Comparison of ENCODE assay signal across 8 mouse cellular contexts in genomic region chr15:99725341-99726155, GRCm38 (mm10). TPM values are rescaled to one million over a fixed set of nuclear protein-coding genes. Genes with fewer than 3 reads are reported as not detected.
DNase-seq lines count a peak whose midpoint lies in the region; ATAC-seq and TF ChIP-seq lines count a peak whose summit lies in the region.

Gene Cox14 (plus strand): TSS chr15:99725618.

- peak within 1 kb of the TSS; percentile 97 for H3K27ac ChIP-seq in heart, embryonic 12.5 days (ENCODE audit: poor library complexity, severe bottlenecking)
- H3K27ac ChIP-seq in kidney, postnatal 0 days: peak within 1 kb of the TSS; percentile 95
- H3K27ac ChIP-seq in liver, embryonic 11.5 days (ENCODE audit: low read depth, low read length): peak within 1 kb of the TSS; percentile 76
- peak within 1 kb of the TSS; percentile 87 for H3K27ac ChIP-seq in stomach, embryonic 14.5 days (ENCODE audit: low read length)

- no peaks in the 10 kb centered on the region for H3K27me3 ChIP-seq in heart, embryonic 12.5 days (replicated peaks)
- no peaks in the 10 kb centered on the region for H3K27me3 ChIP-seq in kidney, postnatal 0 days (ENCODE audit: insufficient read depth, low read length)
- no peaks in the 10 kb centered on the region for H3K27me3 ChIP-seq in liver, embryonic 11.5 days (replicated peaks; ENCODE audit: control insufficient read depth, insufficient read depth, low read length)
- H3K27me3 ChIP-seq in stomach, embryonic 14.5 days (ENCODE audit: control insufficient read depth, insufficient read depth, low read length): no peaks in the 10 kb centered on the region

- peak within 1 kb of the TSS; percentile 98 for H3K9ac ChIP-seq in heart, embryonic 12.5 days
- peak within 1 kb of the TSS; percentile 91 for H3K9ac ChIP-seq in kidney, postnatal 0 days (ENCODE audit: low read depth, low read length)
- peak within 1 kb of the TSS; percentile 87 for H3K9ac ChIP-seq in liver, embryonic 11.5 days (ENCODE audit: low read depth, low read length)
- H3K9ac ChIP-seq in stomach, embryonic 14.5 days (replicated peaks; ENCODE audit: low read depth, low read length): peak within 1 kb of the TSS; percentile 93

- DNase-seq in CD4-positive helper T cell, adult 2 months (ENCODE audit: low read depth, low spot score): peak; percentile 96
- peak; percentile 99 for DNase-seq in brain, embryonic 18.5 days (ENCODE audit: low read depth, low spot score)
- DNase-seq in kidney, postnatal 0 days (ENCODE audit: low spot score): peak; percentile 100
- peak; percentile 95 for DNase-seq in liver, embryonic 11.5 days (ENCODE audit: low spot score)
- peak; percentile 98 for DNase-seq in naive thymus-derived CD4-positive, alpha-beta T cell, adult 2 months (ENCODE audit: low read depth)

- no peaks in the 10 kb centered on the region; the same call in 1 of the 2 replicates for H3K9me3 ChIP-seq in heart, embryonic 12.5 days (replicated peaks)
- no peaks in the 10 kb centered on the region for H3K9me3 ChIP-seq in kidney, postnatal 0 days (replicated peaks; ENCODE audit: low read length)
- peaks cover 5% of the 10 kb centered on the region; the same call in 1 of the 2 replicates for H3K9me3 ChIP-seq in liver, embryonic 11.5 days (ENCODE audit: control insufficient read depth, low read length)
- H3K9me3 ChIP-seq in stomach, embryonic 14.5 days (ENCODE audit: control insufficient read depth, low read depth, low read length): no peaks in the 10 kb centered on the region

- WGBS in heart, embryonic 12.5 days: under 1% methylated on average over 66 of the region's 68 CpGs
- WGBS in kidney, postnatal 0 days: under 1% methylated on average over 68 of the region's 68 CpGs
- under 1% methylated on average over 66 of the region's 68 CpGs for WGBS in liver, embryonic 11.5 days
- under 1% methylated on average over 55 of the region's 68 CpGs for WGBS in stomach, embryonic 14.5 days

- peak within 1 kb of the TSS; percentile 69 for H3K4me2 ChIP-seq in heart, embryonic 12.5 days
- H3K4me2 ChIP-seq in kidney, postnatal 0 days (ENCODE audit: low read length): peak within 1 kb of the TSS; percentile 77
- peak within 1 kb of the TSS; percentile 89 for H3K4me2 ChIP-seq in liver, embryonic 11.5 days
- peak within 1 kb of the TSS; percentile 83 for H3K4me2 ChIP-seq in stomach, embryonic 14.5 days (replicated peaks; ENCODE audit: low read depth, low read length)

- peak within 1 kb of the TSS; percentile 98 for H3K4me3 ChIP-seq in heart, embryonic 12.5 days
- peak within 1 kb of the TSS; percentile 83 for H3K4me3 ChIP-seq in kidney, postnatal 0 days (replicated peaks; ENCODE audit: low read depth, low read length)
- peak within 1 kb of the TSS; percentile 88 for H3K4me3 ChIP-seq in liver, embryonic 11.5 days (ENCODE audit: low read depth, low read length)
- peak within 1 kb of the TSS; percentile 96 for H3K4me3 ChIP-seq in stomach, embryonic 14.5 days (ENCODE audit: low read depth, low read length)

- H3K36me3 ChIP-seq in heart, embryonic 12.5 days: peaks cover 35% of the 10 kb centered on the region
- H3K36me3 ChIP-seq in kidney, postnatal 0 days (ENCODE audit: insufficient read depth, low read length): peaks cover 10% of the 10 kb centered on the region; the same call in 1 of the 2 replicates
- peaks cover 17% of the 10 kb centered on the region for H3K36me3 ChIP-seq in liver, embryonic 11.5 days (ENCODE audit: control insufficient read depth, insufficient read depth, low read length)
- peaks cover 16% of the 10 kb centered on the region; the same call in 1 of the 2 replicates for H3K36me3 ChIP-seq in stomach, embryonic 14.5 days (ENCODE audit: control insufficient read depth, insufficient read depth, low read length)

- peak; percentile 99 for TF ChIP-seq CTCF in kidney, postnatal 0 days (IDR thresholded peaks at IDR 0.05; ENCODE audit: low read depth)

- H3K4me1 ChIP-seq in heart, embryonic 12.5 days (replicated peaks): peaks cover 35% of the 10 kb centered on the region
- H3K4me1 ChIP-seq in kidney, postnatal 0 days (replicated peaks; ENCODE audit: insufficient read depth, low read length): peaks cover 26% of the 10 kb centered on the region
- H3K4me1 ChIP-seq in liver, embryonic 11.5 days (replicated peaks; ENCODE audit: control insufficient read depth, insufficient read depth, low read length): peaks cover 30% of the 10 kb centered on the region
- peaks cover 19% of the 10 kb centered on the region for H3K4me1 ChIP-seq in stomach, embryonic 14.5 days (ENCODE audit: control insufficient read depth, insufficient read depth, low read length)

- ATAC-seq in erythroid progenitor cell, adult 5-6 weeks (replicated peaks; ENCODE audit: low FRiP score, poor library complexity, severe bottlenecking): peak; percentile 85
- ATAC-seq in heart, embryonic 12.5 days (ENCODE audit: insufficient number of reproducible peaks, low FRiP score): peak; percentile 93
- peak; percentile 89 for ATAC-seq in kidney, postnatal 0 days (replicated peaks; ENCODE audit: low FRiP score, low read depth)
- ATAC-seq in liver, embryonic 11.5 days (replicated peaks; ENCODE audit: low FRiP score): peak; percentile 91
- peak; percentile 95 for ATAC-seq in stomach, embryonic 14.5 days (ENCODE audit: insufficient number of reproducible peaks, insufficient read depth, low FRiP score, low read depth)

RNA-seq across cellular contexts. Expression of gene Cox14, which starts in this region (rescaled TPM):
- 11.3 and 15.5 TPM in 2 replicates for total RNA-seq in erythroid progenitor cell, adult 5-6 weeks (2015; ENCODE audit: low replicate concordance)
- total RNA-seq in erythroid progenitor cell, adult 5-6 weeks (2017; ENCODE audit: low replicate concordance): 7.1 and 17.1 TPM in 2 replicates
- 168 and 170 TPM in 2 replicates for polyA plus RNA-seq in heart, embryonic 12.5 days (2016; fragmentation: Nextera tagmentation; extraction: Ambion mirVana)
- 279 and 297 TPM in 2 replicates for polyA plus RNA-seq in kidney, postnatal 0 days (2015; fragmentation: Nextera tagmentation; extraction: Ambion mirVana)
- polyA plus RNA-seq in liver, embryonic 11.5 days (2014; fragmentation: Nextera tagmentation; extraction: Ambion mirVana): 134 and 153 TPM in 2 replicates
- 181 and 193 TPM in 2 replicates for polyA plus RNA-seq in stomach, embryonic 14.5 days (2014; fragmentation: Nextera tagmentation; extraction: Ambion mirVana)

Comparison
In these comparisons a context has a peak if more than half of its experiments do, and no peak if none do; other contexts are left out.
1. Peak in every context shown above with its lines: DNase-seq, ATAC-seq, H3K4me3 ChIP-seq and H3K27ac ChIP-seq.